Mouse (Mus musculus): ENCODE results near the gene Minar1. TPM values are rescaled to one million over a fixed set of nuclear protein-coding genes. Genes with fewer than 3 reads are reported as not detected.

The Minar1 gene
- total RNA-seq (2014; rRNA removed) (not detected in 2 replicates), polyA plus RNA-seq (2012; rRNA removed) (not detected in 2 replicates)

- no peak for TF ChIP-seq POLR2A (IDR thresholded peaks at IDR 0.05; ENCODE audit: extremely low read depth, insufficient read depth, low read length)
- TF ChIP-seq CTCF (IDR thresholded peaks at IDR 0.05; ENCODE audit: low read depth, low read length), result no peak
- Histone ChIP-seq H3K27ac (replicated peaks; ENCODE audit: insufficient read depth, low read depth, low read length) (no peak within 1 kb of the TSS), H3K36me3 (ENCODE audit: control insufficient read depth, insufficient read depth, low read length) (no peaks in the 10 kb centered on the region), H3K9ac (ENCODE audit: low read depth, low read length) (no peak within 1 kb of the TSS), H3K27me3 (ENCODE audit: control insufficient read depth, insufficient read depth, low read length) (peaks cover 11% of the 10 kb centered on the region; the same call in 1 of the 2 replicates), H3K4me3 (ENCODE audit: insufficient read depth, low read depth, low read length) (no peak within 1 kb of the TSS), H3K79me2 (ENCODE audit: control insufficient read depth, insufficient read depth, low read length) (no peaks in the 10 kb centered on the region), H3K4me1 (ENCODE audit: control insufficient read depth, insufficient read depth, low read length) (no peaks in the 10 kb centered on the region)
- 2% methylated on average over 27 of the region's 27 CpGs for WGBS
- DNase-seq (ENCODE audit: extremely low read depth, low read depth, low spot score), result no peak
These were observed at the start of gene Minar1 for GRCm38 (mm10) chr9:89623006-89623760. Gene Minar1 (minus strand): TSS chr9:89623125.

DNA sequence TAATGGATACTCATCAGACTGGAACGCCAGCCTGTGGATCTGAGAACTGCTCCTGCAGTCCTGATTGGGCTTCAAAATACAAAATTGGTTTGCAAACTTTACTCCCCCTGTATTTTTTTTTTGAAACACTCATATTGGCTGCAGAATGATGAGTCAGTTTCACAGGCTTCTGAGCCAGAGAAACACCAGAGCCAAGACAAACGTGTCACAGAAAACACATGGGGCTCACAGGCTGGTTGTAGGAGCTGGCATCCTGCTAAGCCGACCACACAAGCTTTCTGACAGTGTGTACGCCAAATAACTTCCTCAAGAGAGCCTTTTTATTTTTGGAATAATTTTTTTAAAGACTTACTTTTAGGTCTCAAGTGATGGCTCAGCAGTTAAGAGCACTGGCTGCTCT lies 47.0 kb upstream of the Minar1 start:
- DNase-seq (ENCODE audit: extremely low read depth, low read depth, low spot score), result no peak
- TF ChIP-seq POLR2A (IDR thresholded peaks at IDR 0.05; ENCODE audit: extremely low read depth, insufficient read depth, low read length), result no peak
- TF ChIP-seq CTCF (IDR thresholded peaks at IDR 0.05; ENCODE audit: low read depth, low read length), result no peak
- no peaks in the 10 kb centered on the region for H3K79me2 ChIP-seq (ENCODE audit: control insufficient read depth, insufficient read depth, low read length)
- H3K36me3 ChIP-seq (ENCODE audit: control insufficient read depth, insufficient read depth, low read length), result no peaks in the 10 kb centered on the region
- H3K9ac ChIP-seq (ENCODE audit: low read depth, low read length), result no peak overlapping the region
- H3K4me1 ChIP-seq (ENCODE audit: control insufficient read depth, insufficient read depth, low read length), result no peaks in the 10 kb centered on the region
- 71% methylated on average over 4 of the region's 4 CpGs for WGBS
- H3K27me3 ChIP-seq (ENCODE audit: control insufficient read depth, insufficient read depth, low read length), result no peaks in the 10 kb centered on the region
- H3K27ac ChIP-seq (replicated peaks; ENCODE audit: insufficient read depth, low read depth, low read length), result no peak overlapping the region
- no peak overlapping the region for H3K4me3 ChIP-seq (ENCODE audit: insufficient read depth, low read depth, low read length)

DNA sequence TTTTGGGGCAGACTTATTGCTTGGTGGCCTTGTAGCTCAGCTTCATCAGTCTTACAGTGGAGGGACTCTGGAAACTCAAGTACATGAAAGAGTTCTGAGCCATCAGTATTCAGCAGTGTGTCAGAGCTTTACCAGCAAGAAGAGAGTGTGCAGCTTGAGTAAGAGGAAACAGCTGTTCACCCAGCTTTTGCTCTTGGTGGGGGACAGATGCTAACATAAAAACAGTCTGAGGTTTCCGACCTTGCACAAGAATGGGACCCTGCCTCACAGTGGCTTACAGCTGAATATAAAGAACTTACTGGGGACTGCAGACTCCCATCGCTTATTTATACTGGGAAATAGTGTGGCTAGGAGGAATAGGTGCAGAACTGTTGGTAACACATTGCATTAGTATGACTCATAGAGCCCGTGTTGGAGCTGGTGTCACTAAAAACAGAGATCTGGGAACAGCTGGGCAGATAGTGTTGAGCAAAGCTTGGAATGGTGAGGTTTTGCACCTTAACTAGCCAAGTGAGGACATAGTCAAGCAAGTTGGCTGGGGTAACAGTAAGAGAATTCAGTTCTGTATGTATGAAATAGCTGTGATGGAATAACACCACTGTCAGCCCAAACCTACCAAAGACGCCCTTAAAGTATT lies 44.5 kb upstream of the Minar1 start:
- DNase-seq (ENCODE audit: extremely low read depth, low read depth, low spot score), result no peak
- Histone ChIP-seq H3K36me3 (ENCODE audit: control insufficient read depth, insufficient read depth, low read length) (no peaks in the 10 kb centered on the region), H3K27me3 (ENCODE audit: control insufficient read depth, insufficient read depth, low read length) (no peaks in the 10 kb centered on the region), H3K4me3 (ENCODE audit: insufficient read depth, low read depth, low read length) (no peak overlapping the region), H3K27ac (replicated peaks; ENCODE audit: insufficient read depth, low read depth, low read length) (no peak overlapping the region), H3K79me2 (ENCODE audit: control insufficient read depth, insufficient read depth, low read length) (no peaks in the 10 kb centered on the region), H3K9ac (ENCODE audit: low read depth, low read length) (no peak overlapping the region), H3K4me1 (ENCODE audit: control insufficient read depth, insufficient read depth, low read length) (no peaks in the 10 kb centered on the region)
- 80% methylated on average over 4 of the region's 4 CpGs for WGBS
- TF ChIP-seq CTCF (IDR thresholded peaks at IDR 0.05; ENCODE audit: low read depth, low read length) (no peak), POLR2A (IDR thresholded peaks at IDR 0.05; ENCODE audit: extremely low read depth, insufficient read depth, low read length) (no peak)

DNA sequence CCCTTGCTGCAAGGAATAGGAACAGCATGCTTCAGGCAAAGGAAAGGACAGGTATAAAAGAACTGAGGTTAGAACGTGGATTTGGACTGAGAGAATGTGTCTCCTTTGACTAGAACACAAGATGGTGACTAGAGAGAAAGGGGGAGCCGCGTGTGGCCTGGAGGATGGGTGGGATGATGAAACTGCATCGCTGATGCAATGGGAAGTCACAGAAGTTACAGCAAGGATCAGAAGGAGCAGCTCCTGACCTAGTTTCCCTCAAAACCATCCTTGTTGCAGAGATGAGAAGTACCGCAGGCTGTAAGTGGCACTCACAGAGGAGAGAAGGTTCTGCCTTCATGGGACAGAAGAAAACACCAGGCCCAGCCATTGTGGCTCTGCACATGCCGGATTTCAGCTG lies 28.0 kb upstream of the Minar1 start:
- TF ChIP-seq CTCF (IDR thresholded peaks at IDR 0.05; ENCODE audit: low read depth, low read length) (no peak), POLR2A (IDR thresholded peaks at IDR 0.05; ENCODE audit: extremely low read depth, insufficient read depth, low read length) (no peak)
- H3K27ac ChIP-seq (replicated peaks; ENCODE audit: insufficient read depth, low read depth, low read length), result no peak overlapping the region
- H3K4me3 ChIP-seq (ENCODE audit: insufficient read depth, low read depth, low read length), result no peak overlapping the region
- WGBS, result 75% methylated on average over 6 of the region's 6 CpGs
- no peaks in the 10 kb centered on the region for H3K4me1 ChIP-seq (ENCODE audit: control insufficient read depth, insufficient read depth, low read length)
- H3K79me2 ChIP-seq (ENCODE audit: control insufficient read depth, insufficient read depth, low read length), result no peaks in the 10 kb centered on the region
- no peak for DNase-seq (ENCODE audit: extremely low read depth, low read depth, low spot score)
- H3K27me3 ChIP-seq (ENCODE audit: control insufficient read depth, insufficient read depth, low read length), result no peaks in the 10 kb centered on the region
- no peaks in the 10 kb centered on the region for H3K36me3 ChIP-seq (ENCODE audit: control insufficient read depth, insufficient read depth, low read length)
- no peak overlapping the region for H3K9ac ChIP-seq (ENCODE audit: low read depth, low read length)

DNA sequence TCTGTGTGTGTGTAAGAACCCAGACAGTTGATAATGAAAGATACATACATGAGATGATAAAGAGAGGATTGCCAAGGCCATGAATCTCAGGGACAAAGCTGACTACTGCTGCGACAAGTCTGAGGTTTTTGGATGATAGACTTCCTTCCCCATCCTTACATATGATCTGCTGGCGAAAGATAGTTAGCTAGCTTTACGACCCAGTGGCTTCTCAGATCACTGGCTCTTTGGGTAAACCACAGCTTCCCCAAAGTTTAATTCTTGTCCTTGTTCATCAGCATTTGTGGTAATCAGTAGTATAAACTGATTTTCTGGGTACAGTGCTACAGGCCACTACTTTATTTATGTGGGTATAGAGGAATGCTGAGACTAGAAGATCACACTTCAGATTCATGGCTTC lies 14.5 kb upstream of the Minar1 start:
- Histone ChIP-seq H3K27me3 (ENCODE audit: control insufficient read depth, insufficient read depth, low read length) (no peaks in the 10 kb centered on the region), H3K79me2 (ENCODE audit: control insufficient read depth, insufficient read depth, low read length) (no peaks in the 10 kb centered on the region), H3K9ac (ENCODE audit: low read depth, low read length) (no peak overlapping the region), H3K4me3 (ENCODE audit: insufficient read depth, low read depth, low read length) (no peak overlapping the region), H3K36me3 (ENCODE audit: control insufficient read depth, insufficient read depth, low read length) (no peaks in the 10 kb centered on the region), H3K27ac (replicated peaks; ENCODE audit: insufficient read depth, low read depth, low read length) (no peak overlapping the region), H3K4me1 (ENCODE audit: control insufficient read depth, insufficient read depth, low read length) (no peaks in the 10 kb centered on the region)
- no peak for DNase-seq (ENCODE audit: extremely low read depth, low read depth, low spot score)
- 65% methylated on average over 3 of the region's 3 CpGs for WGBS
- TF ChIP-seq POLR2A (IDR thresholded peaks at IDR 0.05; ENCODE audit: extremely low read depth, insufficient read depth, low read length) (no peak), CTCF (IDR thresholded peaks at IDR 0.05; ENCODE audit: low read depth, low read length) (no peak)
